Mouse (Mus musculus) kidney, adult 9 months (tissue): ENCODE results near the gene Scfd2.

Experiments
- DNase-seq: peaks from one replicate; pipeline ENCODE4 v3.0.0; 2022

Scfd2 gene

GRCm38 (mm10) chr5:74365408-74365807, 166.2 kb downstream of the Scfd2 start:
- DNase-seq, result no peak

DNA sequence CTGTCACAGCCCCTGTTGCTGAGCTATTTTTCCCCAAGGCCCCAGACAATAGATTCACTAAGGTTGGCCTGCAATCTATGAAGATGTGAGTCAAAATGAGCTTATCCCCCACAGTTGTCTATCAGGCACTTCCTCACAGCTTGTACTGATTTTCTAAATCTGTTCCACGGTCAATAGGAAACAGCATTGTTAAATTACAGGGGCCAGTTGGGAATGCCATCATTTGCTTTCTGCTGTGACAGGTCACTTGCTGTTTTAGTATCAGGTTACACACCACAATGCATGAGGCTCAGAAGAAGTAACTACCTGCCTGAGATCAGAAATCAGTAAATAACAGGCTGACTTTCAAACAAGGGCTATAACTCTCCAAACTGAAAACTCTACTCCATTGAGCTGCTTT, 168.3 kb downstream of the Scfd2 start:
- DNase-seq, result no peak

DNA sequence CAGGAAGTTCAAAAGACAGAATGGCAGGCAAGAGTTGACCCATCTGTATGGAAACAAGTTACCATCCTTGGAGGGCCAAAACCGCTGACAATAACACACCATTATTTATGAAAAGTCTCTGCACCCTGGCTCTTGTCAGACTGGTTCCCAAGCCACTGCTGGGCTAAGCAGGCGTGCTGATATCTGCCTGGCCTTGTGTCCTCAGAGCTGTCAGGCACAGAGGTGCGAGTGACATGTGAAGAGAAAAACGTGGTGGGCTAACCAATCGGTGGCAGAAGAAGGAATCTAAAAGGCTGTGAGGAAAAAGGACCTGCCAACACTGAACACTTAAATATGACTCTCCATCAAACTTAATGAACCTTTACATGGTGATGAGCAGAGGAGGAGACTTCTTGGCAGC, 170.0 kb downstream of the Scfd2 start:
- DNase-seq, result no peak

DNA sequence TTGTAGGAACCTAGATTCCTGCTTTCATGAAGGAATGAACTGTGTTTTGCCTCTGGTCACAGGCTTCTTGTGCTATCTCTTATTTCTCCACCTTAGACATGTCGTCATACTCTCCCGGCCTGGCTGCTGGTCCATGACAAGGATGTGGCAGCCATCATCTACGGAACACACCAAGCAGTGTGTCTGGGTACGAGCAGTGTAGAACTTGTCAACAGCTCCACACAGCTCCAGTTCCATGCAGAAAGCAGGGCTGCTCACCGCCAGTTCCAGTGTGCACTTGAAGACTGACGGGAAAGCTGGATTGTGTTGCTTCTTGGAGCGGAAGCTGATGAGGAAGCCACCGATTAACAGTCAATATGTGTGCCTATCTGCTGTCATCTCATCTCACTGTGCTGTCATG, 173.5 kb downstream of the Scfd2 start:
- no peak for DNase-seq

DNA sequence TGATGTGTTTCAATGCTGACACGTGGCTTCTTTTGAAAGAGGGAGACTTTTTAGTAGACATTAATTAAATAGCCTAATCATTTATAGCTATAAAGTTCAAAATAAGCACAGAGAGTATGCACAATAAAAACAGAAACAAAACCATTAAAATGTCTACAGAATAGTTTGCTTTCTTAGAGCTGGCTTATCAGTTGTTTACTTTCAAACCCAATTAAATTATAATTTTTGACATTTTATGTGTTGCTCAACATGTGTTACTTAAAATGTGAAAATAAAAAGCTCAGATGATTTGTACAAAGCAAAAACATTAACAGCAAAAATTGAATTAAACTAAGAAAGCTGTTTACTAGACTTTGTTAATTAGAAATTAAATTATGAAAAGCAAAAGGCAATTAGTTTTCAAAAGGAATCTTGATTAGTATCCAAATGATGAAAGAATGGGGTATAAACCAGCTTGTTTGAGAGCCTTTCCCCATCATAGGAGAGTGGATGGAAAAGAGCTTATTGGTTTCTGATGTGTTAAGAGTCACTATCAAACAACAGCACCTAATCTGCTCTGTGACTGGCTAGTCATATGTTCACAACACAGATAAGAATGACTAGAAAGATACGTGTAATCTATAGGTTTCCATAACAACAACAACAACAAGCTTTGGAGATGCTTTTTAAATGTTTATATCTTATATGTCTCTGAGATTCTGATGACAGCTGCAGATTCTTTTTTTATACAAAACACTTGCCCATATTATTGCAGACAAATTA, 176.0 kb downstream of the Scfd2 start:
- no peak for DNase-seq

DNA sequence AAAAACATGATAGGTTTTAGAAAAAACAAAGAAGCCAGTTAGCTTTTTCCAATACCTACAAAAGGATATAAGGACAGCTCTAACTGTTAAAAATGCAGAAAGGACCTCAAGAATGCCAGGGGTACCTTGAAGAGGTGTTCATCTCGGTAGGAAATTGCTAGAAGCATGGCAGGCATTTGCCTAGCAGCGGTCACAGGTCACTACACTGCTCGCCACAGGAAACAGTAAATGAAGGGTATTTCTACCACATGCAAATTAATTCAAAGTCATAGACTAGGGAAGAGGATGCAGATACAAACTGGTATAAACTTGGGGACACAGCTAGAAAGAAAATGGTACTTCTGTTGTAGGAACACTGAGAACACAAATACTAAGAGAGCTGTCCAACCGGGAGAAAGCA, 180.7 kb downstream of the Scfd2 start:
- DNase-seq, result no peak

DNA sequence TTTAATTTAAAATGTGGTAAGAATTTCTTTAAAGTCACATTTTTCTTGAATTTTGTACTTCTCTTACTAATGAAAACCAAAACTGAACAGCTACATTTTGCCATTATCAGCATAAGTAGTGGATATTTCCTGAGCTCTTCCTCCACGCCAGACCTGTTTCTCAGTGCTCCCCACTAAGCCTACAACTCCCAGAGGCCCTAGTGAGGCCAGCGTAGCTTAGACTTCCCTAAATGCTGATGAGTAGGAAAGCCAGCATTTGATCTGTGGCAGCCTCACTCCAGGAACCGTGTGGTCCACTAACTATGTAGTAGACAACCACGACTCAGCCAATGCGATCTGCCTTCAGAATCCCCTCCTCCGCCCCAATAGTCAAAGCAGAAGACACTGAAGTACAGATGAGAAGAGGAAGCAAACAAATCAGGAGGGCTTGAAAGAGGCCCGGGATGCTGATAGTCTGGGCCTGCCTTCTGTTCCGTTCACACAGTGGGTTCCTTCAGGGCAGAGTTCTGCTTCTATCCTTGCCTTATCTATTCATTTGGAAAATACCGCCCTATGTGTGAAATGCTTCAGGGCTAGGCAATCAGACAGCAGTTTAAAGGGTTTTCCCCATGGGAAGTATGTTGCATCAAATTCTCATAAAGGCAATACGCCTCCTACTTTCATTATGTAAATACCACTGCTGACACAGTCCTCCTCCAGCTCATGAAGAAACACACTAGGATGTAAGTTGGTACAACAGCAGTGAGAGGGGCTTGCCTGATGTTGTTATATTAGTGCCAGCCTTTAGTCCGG, 183.3 kb downstream of the Scfd2 start:
- DNase-seq, result no peak

- DNase-seq, result no peak
Observed at GRCm38 (mm10) chr5:74343045-74343444, 188.5 kb downstream of the Scfd2 start.

GRCm38 (mm10) chr5:74342557-74342956, 189.0 kb downstream of the Scfd2 start:
- DNase-seq, result no peak

DNA sequence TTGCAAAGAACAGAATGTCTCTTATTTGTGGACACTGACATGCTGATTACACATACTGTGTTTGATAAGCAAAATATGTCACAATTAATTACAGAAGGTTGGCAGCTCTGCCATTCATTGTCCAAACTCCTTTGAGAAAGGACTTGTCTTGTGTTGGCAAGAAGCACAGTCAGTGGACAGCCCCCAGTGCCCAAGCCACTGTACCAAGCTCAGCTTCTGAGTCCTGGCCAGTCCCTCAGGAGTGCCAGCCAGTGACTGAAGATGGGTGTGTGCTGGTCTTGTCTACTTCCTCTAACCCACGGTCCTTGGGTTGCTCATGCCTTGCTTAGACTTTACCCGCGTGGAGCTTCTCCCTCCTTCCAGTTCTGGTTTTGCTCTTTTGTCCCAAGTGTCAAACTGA, 194.1 kb downstream of the Scfd2 start:
- DNase-seq, result no peak

GRCm38 (mm10) chr5:74336780-74337179, 194.8 kb downstream of the Scfd2 start:
- no peak for DNase-seq

DNA sequence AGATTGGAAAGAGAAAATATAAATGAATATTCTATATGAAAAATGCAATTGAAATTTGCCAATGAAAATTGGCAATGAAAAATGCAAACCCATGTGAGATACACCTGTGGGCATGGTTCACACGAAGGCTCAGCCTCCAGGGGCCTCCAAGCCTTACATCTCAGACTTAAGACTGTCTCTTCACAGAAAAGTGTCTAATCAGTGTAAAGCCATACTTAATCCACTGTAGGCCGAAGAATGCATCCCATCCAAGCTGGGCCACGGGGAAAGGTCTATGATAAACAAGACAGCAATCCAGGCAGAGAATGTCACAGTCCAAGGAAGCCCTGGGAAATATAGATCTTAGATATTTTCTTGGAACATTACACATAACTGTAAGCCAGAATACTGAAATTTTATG, 198.3 kb downstream of the Scfd2 start:
- DNase-seq, result no peak

DNA sequence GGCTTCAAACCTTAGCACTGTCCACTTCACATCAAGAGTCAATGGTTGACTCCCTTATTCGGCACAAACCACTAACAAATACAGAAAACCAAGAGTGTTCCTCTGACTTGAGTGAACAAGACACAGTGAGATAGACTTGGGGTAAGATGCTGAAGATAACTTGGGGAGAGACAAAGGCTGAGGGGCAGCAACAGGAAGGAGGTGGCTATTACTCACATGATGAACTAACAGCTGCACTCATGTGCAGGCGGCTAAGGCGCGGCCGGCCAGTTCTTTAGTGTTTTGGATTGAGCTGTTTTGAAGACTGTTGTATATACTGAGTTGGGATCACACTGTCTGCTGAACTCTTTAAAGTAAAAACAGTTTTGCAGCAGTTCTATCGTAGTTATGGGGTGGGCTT, 205.3 kb downstream of the Scfd2 start:
- no peak for DNase-seq

DNA sequence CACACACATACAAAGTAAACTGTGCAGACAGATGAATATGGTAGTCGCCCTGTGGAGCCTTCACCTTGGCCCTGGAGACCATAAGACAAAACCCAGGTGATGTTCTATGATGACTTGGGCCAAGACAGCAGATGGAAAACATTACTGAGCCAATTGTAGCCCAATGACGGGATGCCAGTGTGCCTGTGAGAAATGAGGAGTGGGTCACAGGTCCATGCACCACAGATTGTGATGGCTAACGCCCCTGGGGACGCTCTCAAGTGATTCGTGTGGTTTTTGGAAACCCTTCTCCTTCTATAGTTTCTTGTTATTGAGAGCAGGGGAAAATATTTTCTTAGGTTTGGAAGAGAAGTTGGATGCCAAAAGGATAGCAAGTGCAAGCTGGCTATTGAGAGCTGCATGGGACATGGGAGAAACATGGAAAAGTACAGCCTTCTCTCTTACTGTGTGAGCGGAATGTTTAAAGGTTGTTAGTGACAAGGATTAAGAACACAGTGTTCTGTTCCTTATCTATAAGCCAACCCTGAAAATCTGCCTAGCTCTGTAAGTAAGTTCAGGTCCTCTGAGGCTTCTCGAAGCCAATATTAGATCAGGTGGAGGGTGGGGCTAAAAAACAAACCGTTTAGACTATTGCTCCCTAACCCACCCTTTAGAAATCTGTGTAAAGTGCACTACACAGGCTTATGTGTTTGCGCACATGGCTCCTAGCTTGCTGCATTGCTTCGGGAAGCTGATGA, 210.4 kb downstream of the Scfd2 start:
- no peak for DNase-seq

DNA sequence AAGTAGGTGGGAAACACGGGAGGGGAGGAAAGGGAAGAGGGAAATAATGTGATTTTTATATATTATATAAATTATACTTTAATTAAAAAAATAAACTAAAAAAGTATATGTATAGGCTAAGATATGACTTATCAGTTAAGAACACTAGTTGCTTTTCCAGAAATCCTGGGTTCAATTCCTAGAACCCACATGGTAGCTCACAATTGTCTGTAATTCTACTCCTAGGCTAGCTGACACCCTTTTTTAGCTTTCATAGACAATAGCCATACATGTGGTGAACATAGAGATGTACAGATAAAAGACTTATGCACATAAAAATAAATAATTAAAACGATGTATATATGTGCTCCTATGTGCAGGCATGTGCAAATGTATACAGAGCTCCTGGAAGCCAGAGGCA, 212.0 kb downstream of the Scfd2 start:
- no peak for DNase-seq

DNA sequence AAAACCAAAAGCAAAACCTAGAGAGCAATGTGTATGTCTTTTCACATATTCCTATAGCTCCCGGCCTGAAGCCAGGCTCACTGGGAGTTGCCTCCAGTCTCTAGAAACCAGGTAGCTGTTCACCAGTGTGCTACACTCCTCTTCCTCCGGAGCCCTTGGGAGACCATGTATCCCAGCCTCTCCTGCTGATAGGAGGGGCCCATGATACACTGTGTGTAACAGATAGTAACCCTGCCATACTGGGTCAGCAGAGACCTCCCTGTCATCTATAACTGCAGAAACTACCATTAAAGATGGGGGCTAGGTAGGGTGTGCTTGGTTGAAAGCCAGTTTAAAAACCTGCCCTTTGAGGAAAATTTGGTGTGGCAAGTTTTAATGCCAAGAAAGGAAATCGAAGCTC, 214.4 kb downstream of the Scfd2 start:
- no peak for DNase-seq

DNA sequence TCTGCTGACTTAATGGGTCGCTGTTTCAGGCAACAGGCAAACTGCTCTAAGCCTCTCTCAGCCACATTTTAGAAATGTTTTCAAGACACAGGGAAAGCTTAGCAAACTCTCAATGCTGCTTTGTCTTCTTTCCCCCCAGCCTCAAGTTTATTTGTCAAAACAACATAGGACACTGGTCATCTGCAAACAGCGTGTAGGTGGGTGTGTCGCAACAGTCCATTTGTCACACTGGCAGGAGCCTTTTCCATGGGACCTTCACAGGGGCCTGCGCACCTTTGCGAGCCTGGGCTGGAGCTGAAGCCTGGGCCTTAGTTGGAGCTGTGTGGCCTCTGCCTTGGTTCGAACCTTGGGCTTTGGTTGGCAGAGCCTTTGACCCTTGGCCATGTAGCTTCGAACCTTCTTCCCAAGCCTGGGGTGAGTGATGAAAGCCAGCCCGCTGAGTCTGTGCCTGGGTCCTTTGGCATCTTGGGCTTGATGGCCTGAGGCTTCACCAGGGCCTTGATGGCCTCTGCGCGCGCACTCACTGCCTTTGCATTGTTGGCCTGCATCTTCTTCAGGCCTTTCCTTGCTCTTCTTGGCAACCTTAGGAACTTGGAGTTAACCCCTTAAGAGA, 215.1 kb downstream of the Scfd2 start:
- no peak for DNase-seq

GRCm38 (mm10) chr5:74315471-74316245, 215.9 kb downstream of the Scfd2 start:
- DNase-seq, result peak; percentile 22

- DNase-seq, result no peak
Observed at GRCm38 (mm10) chr5:74314501-74314900, 217.1 kb downstream of the Scfd2 start.

DNA sequence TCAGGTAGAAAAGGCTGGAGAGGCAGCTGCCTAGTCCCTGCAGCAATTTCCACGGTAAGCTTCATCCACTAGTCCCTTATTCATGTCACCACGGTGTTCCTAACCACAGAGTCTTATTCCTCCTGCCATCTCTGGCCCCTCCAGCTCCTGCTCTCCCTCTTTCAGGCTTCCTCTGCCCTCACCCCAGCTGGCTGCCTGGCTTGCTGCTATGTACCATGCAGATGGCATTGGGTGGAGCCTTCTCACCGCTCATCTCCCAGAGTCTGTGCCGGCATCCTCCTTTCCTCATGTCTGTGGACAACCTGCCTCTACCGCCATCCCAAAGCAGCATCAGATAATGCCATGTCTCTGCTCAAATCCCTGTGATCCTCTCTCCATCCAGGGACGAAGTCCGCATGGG, 218.0 kb downstream of the Scfd2 start:
- no peak for DNase-seq

GRCm38 (mm10) chr5:74311865-74312264, 219.7 kb downstream of the Scfd2 start:
- no peak for DNase-seq

DNA sequence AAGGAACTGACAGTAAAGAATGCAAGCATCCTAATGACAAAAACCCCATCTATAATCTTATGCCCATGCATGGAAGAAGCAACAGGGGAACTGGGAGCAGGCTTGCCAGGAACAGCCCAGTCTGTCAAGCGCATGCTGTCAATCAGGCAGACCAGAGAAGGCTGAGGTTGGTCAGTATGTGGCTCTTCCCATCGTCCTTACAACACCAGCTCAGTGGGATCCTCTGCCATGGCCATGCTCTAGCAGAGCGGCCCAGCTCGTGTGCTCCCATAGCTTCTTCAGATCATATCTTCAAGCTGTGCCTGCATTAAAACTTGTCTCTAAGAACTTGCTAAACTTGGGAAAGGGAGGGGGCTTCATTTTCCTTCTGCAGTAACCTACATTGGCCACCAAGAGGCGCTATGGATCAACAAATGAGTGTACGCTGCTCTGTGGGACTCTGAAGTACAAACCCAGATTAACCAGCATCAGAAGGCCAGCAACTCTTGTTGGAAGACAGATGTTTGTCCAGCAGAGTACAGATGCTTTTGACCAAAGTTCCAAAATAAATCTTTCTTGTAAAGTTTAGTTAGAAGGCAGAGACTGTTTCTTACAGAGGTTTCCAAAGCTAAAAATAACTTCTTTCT, 220.2 kb downstream of the Scfd2 start:
- DNase-seq, result peak; percentile 56
